Mouse (Mus musculus) forebrain, embryonic 16.5 days (tissue): ENCODE measurements at regions not wholly inside any gene's neighbourhood (a gene's known extent, or its start where the extent isn't known, plus 50 kb on each side); places are given as distances from the start of the nearest gene placed in this dataset.
"Not testable (repeated sequence)": the region's sequence is repeated elsewhere in the genome, so short reads cannot be mapped to it uniquely, and the experiment has no call there.

ENCODE experiments used
- ATAC-seq: fragments of 200-750 bp; cut with Nextera tagmentation; 2 replicates; pipeline ENCODE4 v1.8.0; 2017; ENCODE audit warnings: mild to moderate bottlenecking, moderate library complexity
- H3K27ac ChIP-seq: fragments of 300-500 bp; sonication (generic); 2 replicates; pipeline ENCODE4 v1.5.1; 2014; ENCODE audit warnings: low read length, control low read depth
- H3K27me3 ChIP-seq: fragments of 300-500 bp; sonication (generic); replicated peaks from 2 replicates; pipeline ENCODE4 v1.6.1; 2014; ENCODE audit warnings: low read length; ENCODE audit not compliant: control insufficient read depth, insufficient read depth
- H3K36me3 ChIP-seq: fragments of 300-500 bp; sonication (generic); 2 replicates; pipeline ENCODE4 v1.6.1; 2014; ENCODE audit not compliant: control insufficient read depth, insufficient read depth
- H3K4me1 ChIP-seq: fragments of 300-500 bp; sonication (generic); replicated peaks from 2 replicates; pipeline ENCODE4 v1.6.1; 2014; ENCODE audit warnings: low read length; ENCODE audit not compliant: control insufficient read depth, insufficient read depth
- H3K4me2 ChIP-seq: fragments of 300-500 bp; sonication (generic); 2 replicates; pipeline ENCODE4 v1.6.1; 2014; ENCODE audit warnings: mild to moderate bottlenecking, low read length, control low read depth
- H3K4me3 ChIP-seq: fragments of 300-500 bp; sonication (generic); replicated peaks from 2 replicates; pipeline ENCODE4 v1.5.1; 2014; ENCODE audit warnings: mild to moderate bottlenecking, low read length, control low read depth
- H3K9ac ChIP-seq: fragments of 300-500 bp; sonication (generic); replicated peaks from 2 replicates; pipeline ENCODE4 v1.6.1; 2014; ENCODE audit warnings: low read depth, low read length, control low read depth
- H3K9me3 ChIP-seq: fragments of 300-500 bp; sonication (generic); 2 replicates; pipeline ENCODE4 v1.6.1; 2016; ENCODE audit warnings: low read length; ENCODE audit not compliant: control insufficient read depth
- WGBS: fragments of 180-500 bp; shearing (Covaris S2); extraction: QIAGEN DNeasy Blood & Tissue Kit; methylation state at CpG from one replicate; pipeline ENCODE4 v1.1.7; 2014; 5-methylcytosine and 5-hydroxymethylcytosine counted together

DNA sequence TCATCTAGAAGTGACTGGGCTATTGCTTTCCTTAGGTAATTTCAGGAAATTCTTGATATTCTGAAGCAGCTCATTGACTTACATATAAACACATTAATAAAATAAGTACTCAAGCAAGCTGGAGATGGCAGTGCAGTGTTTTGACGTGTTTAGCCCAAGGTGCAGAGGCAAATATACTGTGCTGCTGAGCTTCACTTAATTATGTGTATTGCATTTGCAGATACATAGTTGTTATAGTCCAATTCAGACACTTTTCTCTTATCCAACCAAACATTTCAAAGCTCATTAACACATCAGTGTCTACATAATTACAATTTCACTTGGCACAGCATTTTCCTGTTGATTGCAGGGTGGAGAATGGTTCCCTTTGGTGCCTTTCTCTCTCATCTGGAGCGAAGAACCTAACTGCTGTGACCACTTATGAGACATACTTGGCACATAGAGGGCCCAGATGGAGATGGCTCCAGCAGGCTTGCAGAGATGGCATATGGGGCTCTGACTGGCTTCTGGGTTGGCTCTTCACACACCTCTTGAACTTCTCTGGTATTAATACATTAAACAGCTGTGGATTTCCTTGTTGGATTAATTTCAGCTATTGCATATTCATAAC, 803.9 kb upstream of the Gm10800 start:
- Histone ChIP-seq H3K27ac (no peak overlapping the region), H3K9ac (no peak overlapping the region), H3K27me3 (no peaks in the 10 kb centered on the region), H3K36me3 (no peaks in the 10 kb centered on the region), H3K4me3 (no peak overlapping the region), H3K9me3 (no peaks in the 10 kb centered on the region), H3K4me1 (no peaks in the 10 kb centered on the region), H3K4me2 (no peak overlapping the region)
- ATAC-seq = peak; percentile 80
- 48% methylated on average over 2 of the region's 2 CpGs for WGBS

- no peak overlapping the region for H3K4me3 ChIP-seq
- no peak overlapping the region for H3K4me2 ChIP-seq
- no peak overlapping the region for H3K27ac ChIP-seq
- no peaks in the 10 kb centered on the region for H3K4me1 ChIP-seq
- no peaks in the 10 kb centered on the region for H3K27me3 ChIP-seq
- ATAC-seq = no peak
- H3K36me3 ChIP-seq = no peaks in the 10 kb centered on the region
- no peak overlapping the region for H3K9ac ChIP-seq
- H3K9me3 ChIP-seq = no peaks in the 10 kb centered on the region
Measured at GRCm38 (mm10) chr2:99431254-99431653, 764.2 kb upstream of the Gm10800 start.

DNA sequence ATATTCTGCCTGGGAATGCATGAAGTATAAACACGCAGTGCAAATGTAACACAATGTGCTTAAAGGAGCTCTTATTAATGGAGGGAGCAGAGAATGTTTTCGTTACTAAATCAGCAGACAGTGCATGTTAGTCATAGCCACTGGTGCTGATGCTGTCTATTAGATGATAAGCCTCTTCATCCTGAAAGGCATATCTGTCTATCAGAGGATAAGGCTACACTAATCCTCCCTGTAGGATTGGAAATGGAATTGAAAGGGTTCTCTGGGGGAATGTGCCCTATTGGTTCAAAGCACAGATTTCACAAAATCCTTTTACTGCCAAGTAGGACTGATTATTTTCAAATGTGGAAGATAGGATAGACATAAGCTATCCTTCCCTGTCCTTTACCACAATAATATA, 763.4 kb upstream of the Gm10800 start:
- H3K4me1 ChIP-seq = no peaks in the 10 kb centered on the region
- H3K27me3 ChIP-seq = no peaks in the 10 kb centered on the region
- no peak overlapping the region for H3K4me3 ChIP-seq
- no peaks in the 10 kb centered on the region for H3K9me3 ChIP-seq
- 73% methylated on average over 2 of the region's 2 CpGs for WGBS
- H3K36me3 ChIP-seq = no peaks in the 10 kb centered on the region
- H3K9ac ChIP-seq = no peak overlapping the region
- no peak overlapping the region for H3K4me2 ChIP-seq
- ATAC-seq = no peak
- H3K27ac ChIP-seq = no peak overlapping the region

- ATAC-seq = no peak
- no peak overlapping the region for H3K27ac ChIP-seq
- H3K4me2 ChIP-seq = no peak overlapping the region
- no peaks in the 10 kb centered on the region for H3K27me3 ChIP-seq
- no peaks in the 10 kb centered on the region for H3K9me3 ChIP-seq
- H3K4me1 ChIP-seq = no peaks in the 10 kb centered on the region
- no peak overlapping the region for H3K4me3 ChIP-seq
- no peaks in the 10 kb centered on the region for H3K36me3 ChIP-seq
- no peak overlapping the region for H3K9ac ChIP-seq
Measured at GRCm38 (mm10) chr2:99421622-99422021, 754.5 kb upstream of the Gm10800 start.

- Histone ChIP-seq H3K27me3 (no peaks in the 10 kb centered on the region), H3K9me3 (no peaks in the 10 kb centered on the region), H3K4me3 (no peak overlapping the region), H3K4me1 (no peaks in the 10 kb centered on the region), H3K27ac (no peak overlapping the region), H3K4me2 (no peak overlapping the region), H3K36me3 (no peaks in the 10 kb centered on the region), H3K9ac (no peak overlapping the region)
- no peak for ATAC-seq
- WGBS = 36% methylated on average over 1 of the region's 1 CpGs
Measured at GRCm38 (mm10) chr2:99409483-99409882, 742.4 kb upstream of the Gm10800 start.

DNA sequence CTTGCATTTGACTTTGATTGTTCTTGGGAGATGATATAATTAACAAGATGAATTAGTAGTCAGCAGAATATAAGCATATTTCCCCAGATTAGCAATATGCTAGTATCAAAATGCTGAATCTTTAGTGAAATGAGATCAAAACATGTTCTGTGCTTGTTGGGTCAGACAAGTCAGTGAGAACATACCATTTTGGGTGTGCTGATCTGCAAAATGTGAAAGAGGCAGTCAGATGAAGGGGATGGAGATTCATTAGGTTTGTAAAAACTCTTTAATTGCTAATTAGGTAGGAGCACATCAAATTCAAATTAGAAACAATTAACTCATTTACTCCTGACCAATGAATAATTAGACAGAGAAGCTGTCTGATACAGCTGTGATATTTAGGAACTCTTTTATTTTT, 712.6 kb upstream of the Gm10800 start:
- no peak overlapping the region for H3K4me3 ChIP-seq
- no peak overlapping the region for H3K27ac ChIP-seq
- no peaks in the 10 kb centered on the region for H3K9me3 ChIP-seq
- H3K4me2 ChIP-seq = no peak overlapping the region
- no peaks in the 10 kb centered on the region for H3K27me3 ChIP-seq
- no peak for ATAC-seq
- H3K4me1 ChIP-seq = no peaks in the 10 kb centered on the region
- H3K36me3 ChIP-seq = no peaks in the 10 kb centered on the region
- no peak overlapping the region for H3K9ac ChIP-seq

- WGBS = 77% methylated on average over 3 of the region's 3 CpGs
- not testable (repeated sequence) for ATAC-seq
Measured at GRCm38 (mm10) chr2:99363651-99364050, 696.5 kb upstream of the Gm10800 start.

GRCm38 (mm10) chr2:99329166-99329565, 662.1 kb upstream of the Gm10800 start:
- Histone ChIP-seq H3K4me2 (no peak overlapping the region), H3K9ac (no peak overlapping the region), H3K4me1 (no peaks in the 10 kb centered on the region), H3K4me3 (no peak overlapping the region), H3K9me3 (no peaks in the 10 kb centered on the region), H3K27ac (no peak overlapping the region), H3K27me3 (no peaks in the 10 kb centered on the region), H3K36me3 (no peaks in the 10 kb centered on the region)
- ATAC-seq = no peak
- WGBS = 79% methylated on average over 3 of the region's 3 CpGs

More at GRCm38 (mm10) chr2:99363651-99364050, 696.5 kb upstream of the Gm10800 start:
- H3K4me2 ChIP-seq, H3K27me3 ChIP-seq, H3K9me3 ChIP-seq, H3K4me1 ChIP-seq, H3K36me3 ChIP-seq, H3K27ac ChIP-seq, H3K9ac ChIP-seq, H3K4me3 ChIP-seq: not testable (repeated sequence)
